Comparison of ENCODE assay signal across 1 mouse cellular context in the genomic region with DNA sequence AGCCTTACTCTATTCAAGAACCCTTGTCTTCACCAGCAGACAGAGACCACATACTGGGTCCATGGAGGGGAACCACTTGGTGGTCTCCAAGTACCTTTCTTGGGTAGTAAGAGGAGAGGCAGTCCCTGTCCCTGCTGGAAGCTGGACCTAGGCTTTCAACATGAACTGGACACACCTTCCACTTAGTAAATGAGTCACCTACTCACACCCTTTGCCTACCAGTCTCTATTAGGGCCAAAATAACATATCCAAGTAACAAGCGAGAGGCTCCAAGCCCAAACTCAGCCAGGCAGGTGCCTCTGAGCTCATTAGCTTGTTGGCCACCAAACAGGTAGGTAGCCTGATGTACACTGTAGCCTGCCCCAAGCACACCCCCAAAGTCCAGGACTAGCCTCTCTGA.
TF ChIP-seq lines count a peak whose summit lies in the region.

No protein-coding gene starts in this region.

TF ChIP-seq in MEL, 35 proteins besides CTCF, POLR2A, EP300 and RAD21:
- TF ChIP-seq POLR2AphosphoS5 (IDR thresholded peaks at IDR 0.05; ENCODE audit: borderline replicate concordance, low read depth, low read length): no peak
- no peak for TF ChIP-seq SIN3A (IDR thresholded peaks at IDR 0.05; ENCODE audit: low read length)
- no peak for TF ChIP-seq JUND (IDR thresholded peaks at IDR 0.05; ENCODE audit: low read depth, low read length)
- no peak for TF ChIP-seq ELF1 (IDR thresholded peaks at IDR 0.05; ENCODE audit: low read depth, low read length)
- no peak for TF ChIP-seq HCFC1 (IDR thresholded peaks at IDR 0.05; ENCODE audit: low read depth, low read length)
- no peak for TF ChIP-seq ZNF384 (IDR thresholded peaks at IDR 0.05; ENCODE audit: low read depth, low read length)
TF ChIP-seq in MEL: peak in this region for 0.
